Mouse (Mus musculus) urinary bladder, postnatal 36 days (tissue): ENCODE results near the gene Sh3bgrl2.

ENCODE experiments used
- DNase-seq, 2 experiments: peaks; one replicate each; pipeline ENCODE4 v3.0.0; 2022; ENCODE audit warnings: low spot score in 2 of 2, mixed read lengths in 1 of 2

Gene Sh3bgrl2

DNA sequence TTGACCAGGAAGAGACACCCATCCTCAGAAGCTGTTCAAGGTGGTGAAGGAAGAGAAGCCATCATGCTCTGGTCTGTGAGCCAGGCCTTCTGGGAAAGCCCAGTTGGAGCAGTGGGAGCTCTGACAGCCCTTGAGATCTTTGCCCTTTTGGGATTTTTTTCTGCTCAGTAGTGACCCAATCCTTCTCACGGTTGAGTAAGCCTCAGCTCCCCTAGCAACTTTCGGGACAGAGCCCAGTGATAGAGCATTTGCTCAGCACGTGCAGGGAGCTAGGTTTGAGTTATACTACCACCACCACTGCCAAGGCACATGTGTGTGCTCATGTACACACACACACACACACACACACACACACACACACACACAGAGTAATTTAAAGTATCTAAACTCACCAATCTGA is 131.5 kb downstream of the Sh3bgrl2 start:
- no peak for DNase-seq

DNA sequence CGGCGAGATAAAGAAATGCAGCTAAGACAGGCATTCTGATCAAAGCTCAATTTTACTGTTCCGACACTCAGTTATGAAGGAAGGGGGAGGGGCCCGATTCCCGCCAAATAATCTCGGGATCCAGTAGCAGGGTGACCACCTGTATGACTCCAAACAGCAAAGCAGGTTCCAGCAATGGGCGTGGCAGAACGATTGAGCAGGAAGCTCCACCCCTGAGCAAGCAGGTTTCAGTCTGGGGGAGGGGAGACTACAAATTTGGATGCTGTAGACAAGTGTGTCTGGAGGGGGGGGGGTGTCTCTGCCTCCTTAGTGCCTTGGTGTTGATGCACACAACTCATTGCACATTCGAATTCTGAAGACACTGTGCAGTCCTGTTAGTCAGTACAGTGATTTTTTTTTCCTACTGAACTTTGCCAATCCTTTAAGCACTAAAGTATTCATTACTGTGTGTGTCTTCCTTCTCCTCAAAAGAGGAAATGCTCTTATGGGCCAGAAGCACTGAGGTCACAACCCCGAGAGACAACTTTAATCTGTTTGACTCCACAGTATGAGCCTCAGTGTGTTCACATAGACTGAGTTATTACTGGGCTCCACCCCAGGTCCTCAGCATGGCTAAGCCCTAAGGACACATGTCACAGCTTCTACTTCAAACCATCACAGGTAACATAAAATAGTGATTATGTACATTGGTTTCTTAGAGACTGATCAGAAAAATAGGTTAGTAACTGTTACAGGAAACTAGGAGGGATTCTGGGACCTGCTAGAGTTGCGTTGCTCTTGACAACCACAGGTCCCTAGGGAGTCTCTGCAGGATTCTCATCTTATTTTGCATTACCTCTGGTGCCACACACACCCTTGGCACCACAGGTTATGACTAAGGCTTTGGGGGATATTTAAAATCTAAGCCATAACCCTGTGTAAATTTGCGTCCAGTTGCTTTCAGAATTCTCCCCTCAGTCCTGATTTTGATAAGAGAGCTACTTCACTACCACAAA is 133.8 kb downstream of the Sh3bgrl2 start:
- DNase-seq: no peak

DNA sequence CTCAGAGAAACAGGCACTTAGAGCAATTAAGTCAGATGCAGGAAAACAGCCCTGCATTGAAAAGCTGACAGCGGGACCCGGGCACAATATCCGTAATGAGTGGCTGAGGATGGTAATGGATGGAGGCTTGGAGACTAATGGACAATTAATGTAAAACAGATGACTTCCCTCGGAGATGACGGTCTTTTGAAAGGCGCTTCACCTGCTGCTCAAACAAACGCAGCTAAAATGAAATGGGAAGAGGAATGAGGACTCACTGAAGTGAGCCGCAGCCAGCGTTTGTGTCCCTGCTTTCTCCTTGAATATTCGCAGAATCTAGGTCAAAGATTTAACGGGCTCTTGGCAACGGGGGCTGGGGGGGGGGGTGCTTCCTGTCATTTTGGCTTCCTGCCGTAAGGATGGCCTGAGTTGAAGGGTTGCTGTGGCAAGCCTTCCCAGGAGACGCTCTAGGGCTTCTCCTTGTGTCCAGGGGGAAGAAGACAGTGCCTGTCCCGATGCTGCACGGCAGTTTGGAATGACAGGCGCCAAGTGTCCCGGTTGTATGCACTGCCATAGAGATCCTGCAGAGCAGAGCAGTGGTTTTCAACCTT is 138.5 kb downstream of the Sh3bgrl2 start:
- DNase-seq: no peak

DNA sequence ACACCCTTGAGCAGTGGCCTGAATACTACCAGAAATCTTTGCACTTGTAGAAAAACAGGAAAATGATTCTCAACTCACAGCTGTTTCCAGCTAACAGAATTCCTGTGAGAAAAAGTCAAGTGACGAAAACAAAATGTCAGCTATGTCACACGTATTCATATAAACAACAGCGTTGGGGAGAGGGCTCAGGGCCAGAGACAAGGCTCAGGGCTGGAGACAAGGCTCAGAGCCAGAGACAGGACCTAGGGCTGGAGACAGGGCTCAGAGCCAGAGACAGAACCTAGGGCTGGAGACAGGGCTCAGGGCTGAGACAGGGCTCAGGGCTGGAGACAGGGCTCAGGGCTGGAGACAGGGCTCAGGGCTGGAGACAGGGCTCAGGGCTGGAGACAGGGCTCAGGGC is 139.8 kb downstream of the Sh3bgrl2 start:
- DNase-seq: no peak
